Mouse (Mus musculus): ENCODE data around the gene Phf10.
A peak's percentile ranks its signal among the peaks of the same experiment; 100 is the strongest.
"Not testable (repeated sequence)": the region's sequence is repeated elsewhere in the genome, so short reads cannot be mapped to it uniquely, and the experiment has no call there.

Gene Phf10

GRCm38 (mm10) chr17:14943009-14943728, 17.9 kb downstream of the Phf10 start, which contains the start of the genes Wdr27 and 1600012H06Rik:
Wdr27 (minus strand) TSS chr17:14943158.
1600012H06Rik (plus strand) TSS chr17:14943184.
- peak; percentile 99 for DNase-seq (ENCODE audit: low read depth, low spot score)

- DNase-seq (ENCODE audit: low read depth, low spot score): not testable (repeated sequence)
Observed at GRCm38 (mm10) chr17:14942181-14942580, 18.9 kb downstream of the Phf10 start.

GRCm38 (mm10) chr17:14935841-14936605, 25.1 kb downstream of the Phf10 start:
- DNase-seq (ENCODE audit: low read depth, low spot score): no peak

DNA sequence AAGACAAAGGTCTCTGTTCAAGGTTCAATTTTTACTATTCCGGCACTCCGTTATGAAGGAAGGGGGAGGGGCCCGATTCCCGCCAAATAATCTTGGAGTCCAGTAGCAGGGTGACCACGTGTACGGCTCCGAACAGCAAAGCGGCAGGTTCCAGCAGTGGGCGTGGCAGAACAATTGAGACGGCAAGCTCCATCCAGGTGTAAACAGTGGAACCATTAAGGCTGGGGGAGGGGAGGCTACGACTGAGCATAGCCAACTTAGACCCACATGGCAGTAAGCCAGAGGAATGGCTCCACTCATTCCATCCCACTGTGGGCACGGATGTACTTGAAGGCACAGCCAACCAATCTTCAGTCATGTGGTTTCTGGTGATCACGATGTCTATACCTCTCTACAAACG, 25.8 kb downstream of the Phf10 start:
- DNase-seq (ENCODE audit: low read depth, low spot score): not testable (repeated sequence)

GRCm38 (mm10) chr17:14931469-14931868, 29.6 kb downstream of the Phf10 start:
- DNase-seq (ENCODE audit: low read depth, low spot score): no peak

GRCm38 (mm10) chr17:14930697-14931096, 30.4 kb downstream of the Phf10 start:
- no peak for DNase-seq (ENCODE audit: low read depth, low spot score)

DNA sequence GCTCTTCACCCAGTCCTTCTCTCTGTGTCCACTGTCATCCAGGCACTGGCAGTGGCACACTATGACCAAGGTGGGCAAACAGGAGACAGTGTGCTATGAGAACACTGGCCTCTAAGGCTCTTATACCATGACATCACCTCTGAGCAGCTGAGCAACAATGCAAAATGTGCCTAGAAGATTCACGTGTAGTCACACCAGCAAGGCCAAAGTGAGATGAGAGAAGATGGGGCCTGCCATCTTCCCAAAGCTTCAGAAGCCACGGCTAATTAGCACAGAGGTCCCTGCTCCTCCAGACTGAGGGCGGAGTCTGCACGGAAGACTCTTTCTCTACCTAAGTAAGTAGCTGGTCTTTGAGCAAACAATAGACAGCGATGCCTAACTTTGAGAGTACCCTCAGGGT, 32.4 kb downstream of the Phf10 start:
- DNase-seq (ENCODE audit: low read depth, low spot score): no peak

GRCm38 (mm10) chr17:14927644-14928218, 33.3 kb downstream of the Phf10 start:
- no peak for DNase-seq (ENCODE audit: low read depth, low spot score)

DNA sequence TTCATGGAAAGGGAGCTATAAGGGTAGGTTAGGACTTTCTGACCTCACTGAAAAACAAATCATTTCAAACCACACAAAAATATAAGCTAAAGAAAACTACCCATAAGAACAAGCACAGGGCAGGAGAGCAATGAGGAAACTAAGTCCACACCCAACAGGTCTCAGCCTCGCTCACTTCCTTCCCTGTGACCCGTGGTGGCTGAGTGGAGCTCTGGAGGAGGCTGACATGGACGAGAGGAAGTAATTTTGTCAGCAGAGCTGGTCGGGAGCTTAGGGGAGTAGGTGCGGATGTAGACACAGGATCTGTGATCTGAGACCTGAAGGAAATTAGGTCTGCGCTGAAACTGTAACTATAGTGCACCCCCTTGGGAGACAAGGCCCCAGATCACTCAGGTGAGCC, 39.5 kb downstream of the Phf10 start:
- no peak for DNase-seq (ENCODE audit: low read depth, low spot score)

GRCm38 (mm10) chr17:14917866-14918265, 43.2 kb downstream of the Phf10 start:
- DNase-seq (ENCODE audit: low read depth, low spot score): no peak

DNA sequence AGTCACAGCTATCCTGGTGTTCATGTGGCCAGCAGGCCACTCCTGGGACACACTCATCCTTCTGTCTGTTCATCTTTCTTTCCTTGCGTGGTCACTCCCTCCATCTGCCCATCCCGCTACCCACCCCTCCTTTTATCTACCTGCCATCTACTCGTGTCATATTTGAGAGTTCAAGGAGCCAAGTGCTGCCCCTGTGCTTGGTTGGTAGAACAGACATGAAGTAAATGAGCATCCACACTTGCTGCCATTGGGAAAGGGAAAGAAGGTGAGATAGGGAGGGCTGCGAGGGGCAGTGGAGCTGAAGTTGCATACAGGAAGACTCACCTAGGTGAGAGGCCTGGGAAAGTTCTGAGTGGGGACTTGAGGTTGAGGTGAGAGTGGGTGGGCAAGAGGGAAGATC, 46.7 kb downstream of the Phf10 start:
- DNase-seq (ENCODE audit: low read depth, low spot score): no peak

- DNase-seq (ENCODE audit: low read depth, low spot score): no peak
Observed at GRCm38 (mm10) chr17:14912981-14913380, 48.1 kb downstream of the Phf10 start.

DNA sequence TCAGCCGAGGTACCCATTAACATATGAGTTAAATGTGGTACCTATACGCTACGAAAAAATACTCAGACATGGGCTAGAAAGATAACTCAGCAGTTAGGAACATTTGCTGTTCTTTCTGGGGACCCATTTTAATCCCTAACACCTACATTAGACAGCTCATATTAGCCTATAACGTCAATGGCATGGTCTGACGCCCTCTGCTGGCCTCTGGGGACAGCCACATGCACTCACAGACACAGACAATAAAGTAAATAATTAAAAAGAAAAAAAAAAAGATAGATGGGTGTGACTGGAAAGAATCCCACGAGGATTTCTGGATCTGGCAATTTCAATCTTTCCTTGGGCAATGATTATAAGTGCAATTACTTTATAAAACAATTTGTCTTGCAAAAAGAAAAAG, 48.7 kb downstream of the Phf10 start:
- DNase-seq (ENCODE audit: low read depth, low spot score): no peak

- peak; percentile 29 for DNase-seq (ENCODE audit: low read depth, low spot score)
Observed at GRCm38 (mm10) chr17:14910771-14911170, 50.3 kb downstream of the Phf10 start.

DNA sequence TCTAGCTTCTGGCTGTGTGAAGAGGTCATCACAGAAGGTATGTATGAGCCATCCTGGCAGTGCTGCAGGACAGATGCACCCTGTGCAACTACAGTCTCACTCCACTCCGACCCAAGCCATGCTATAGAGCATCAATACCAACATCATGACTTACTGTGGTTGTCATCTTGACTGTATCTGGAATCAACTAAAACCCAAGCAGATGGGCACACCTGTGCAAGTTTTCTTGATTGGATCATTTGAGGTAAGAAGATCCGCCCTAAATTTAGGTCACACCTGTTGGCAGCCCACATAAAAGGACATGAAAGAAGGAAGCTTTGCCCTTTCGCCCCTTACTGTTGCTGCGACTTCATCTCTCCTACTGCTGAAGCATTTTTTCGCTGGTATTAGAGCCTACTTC, 51.7 kb downstream of the Phf10 start:
- no peak for DNase-seq (ENCODE audit: low read depth, low spot score)

- DNase-seq (ENCODE audit: low read depth, low spot score): no peak
Observed at GRCm38 (mm10) chr17:14907136-14907535, 53.9 kb downstream of the Phf10 start.

- no peak for DNase-seq (ENCODE audit: low read depth, low spot score)
Observed at GRCm38 (mm10) chr17:14906611-14907010, 54.5 kb downstream of the Phf10 start.

GRCm38 (mm10) chr17:14904637-14905265, 56.3 kb downstream of the Phf10 start:
- peak; percentile 79 for DNase-seq (ENCODE audit: low read depth, low spot score)

GRCm38 (mm10) chr17:14904206-14904605, 56.9 kb downstream of the Phf10 start:
- no peak for DNase-seq (ENCODE audit: low read depth, low spot score)

DNA sequence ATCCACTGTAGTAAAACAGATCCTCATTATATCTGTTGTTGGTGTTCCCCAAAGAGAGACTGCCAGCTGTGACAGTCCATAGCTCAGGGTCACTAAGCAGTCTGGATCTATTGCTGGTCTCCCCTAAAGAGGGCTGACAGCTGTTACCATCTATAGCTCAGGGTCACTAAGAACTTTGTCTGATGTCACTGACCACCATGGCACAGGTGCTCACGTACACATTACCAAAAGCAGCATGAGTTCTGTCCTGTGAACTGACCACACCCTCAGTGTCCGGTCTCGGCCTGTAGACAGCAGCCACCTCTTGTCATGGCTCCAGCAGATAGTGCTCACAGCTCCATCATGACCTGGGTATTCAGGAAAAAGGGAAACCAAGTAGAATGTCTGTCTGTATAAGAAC, 57.9 kb downstream of the Phf10 start:
- no peak for DNase-seq (ENCODE audit: low read depth, low spot score)

DNA sequence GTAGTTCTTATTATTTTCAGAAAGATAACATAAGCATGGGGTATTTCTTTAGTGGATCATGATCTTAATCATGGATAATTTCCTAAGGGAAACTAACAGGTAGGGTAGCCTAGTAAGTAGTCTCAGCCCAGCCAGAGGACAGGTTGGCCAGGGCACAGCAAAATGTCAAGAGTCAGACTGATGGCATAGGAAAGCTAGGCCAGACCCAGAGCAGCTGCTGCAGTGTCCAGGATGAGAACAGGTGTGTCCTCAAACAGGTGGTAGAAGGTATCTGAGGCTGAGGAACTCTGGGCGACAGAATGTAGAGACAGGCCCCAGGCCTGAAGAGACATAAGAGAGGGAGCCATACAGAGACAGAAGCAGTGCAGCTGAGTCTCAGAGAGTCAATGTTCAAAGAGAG, 62.1 kb downstream of the Phf10 start:
- DNase-seq (ENCODE audit: low read depth, low spot score): no peak

DNA sequence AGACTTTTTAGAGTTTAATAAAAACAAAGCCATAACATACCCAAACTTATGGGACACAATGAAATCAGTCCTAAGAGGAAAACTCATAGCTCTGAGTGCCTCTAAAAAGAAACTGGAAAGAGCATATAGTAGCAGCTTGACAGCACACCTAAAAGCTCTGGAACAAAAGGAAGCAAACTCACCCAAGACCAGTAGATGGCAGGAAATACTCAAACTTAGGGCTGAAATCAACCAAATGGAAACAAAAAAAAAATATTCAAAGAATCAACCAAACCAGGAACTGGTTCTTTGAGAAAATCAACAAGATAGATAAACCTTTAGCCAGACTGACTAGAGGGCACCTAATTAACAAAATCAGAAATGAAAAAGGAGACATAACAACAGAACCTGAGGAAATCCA, 66.0 kb downstream of the Phf10 start:
- DNase-seq (ENCODE audit: low read depth, low spot score): not testable (repeated sequence)

Measured in brain, adult 2 months (tissue).